Mouse (Mus musculus) left cerebral cortex, adult 18-20 months (tissue): ENCODE data around the gene Supt6. TPM values are rescaled to one million over a fixed set of nuclear protein-coding genes. Genes with fewer than 3 reads are reported as not detected.

Experiments
- DNase-seq, 2 experiments: peaks; one replicate each; pipeline ENCODE4 v3.0.0; 2021 to 2022; ENCODE audit warnings: low spot score in 2 of 2, mixed read lengths in 1 of 2
- microRNA-seq, 2 experiments: library from miRNA; unstranded; fragments of <30 nt; microRNA quantifications; one replicate each; pipeline ENCODE4 v1.2.0; 2021
- total RNA-seq, 2 experiments: library from RNA; stranded (reverse); gene quantifications; 2 replicates each; pipeline ENCODE4 v1.2.3; 2021

The Supt6 gene
- total RNA-seq, 2 experiments from 2014 or later: 93.8 to 96.5 TPM

DNA sequence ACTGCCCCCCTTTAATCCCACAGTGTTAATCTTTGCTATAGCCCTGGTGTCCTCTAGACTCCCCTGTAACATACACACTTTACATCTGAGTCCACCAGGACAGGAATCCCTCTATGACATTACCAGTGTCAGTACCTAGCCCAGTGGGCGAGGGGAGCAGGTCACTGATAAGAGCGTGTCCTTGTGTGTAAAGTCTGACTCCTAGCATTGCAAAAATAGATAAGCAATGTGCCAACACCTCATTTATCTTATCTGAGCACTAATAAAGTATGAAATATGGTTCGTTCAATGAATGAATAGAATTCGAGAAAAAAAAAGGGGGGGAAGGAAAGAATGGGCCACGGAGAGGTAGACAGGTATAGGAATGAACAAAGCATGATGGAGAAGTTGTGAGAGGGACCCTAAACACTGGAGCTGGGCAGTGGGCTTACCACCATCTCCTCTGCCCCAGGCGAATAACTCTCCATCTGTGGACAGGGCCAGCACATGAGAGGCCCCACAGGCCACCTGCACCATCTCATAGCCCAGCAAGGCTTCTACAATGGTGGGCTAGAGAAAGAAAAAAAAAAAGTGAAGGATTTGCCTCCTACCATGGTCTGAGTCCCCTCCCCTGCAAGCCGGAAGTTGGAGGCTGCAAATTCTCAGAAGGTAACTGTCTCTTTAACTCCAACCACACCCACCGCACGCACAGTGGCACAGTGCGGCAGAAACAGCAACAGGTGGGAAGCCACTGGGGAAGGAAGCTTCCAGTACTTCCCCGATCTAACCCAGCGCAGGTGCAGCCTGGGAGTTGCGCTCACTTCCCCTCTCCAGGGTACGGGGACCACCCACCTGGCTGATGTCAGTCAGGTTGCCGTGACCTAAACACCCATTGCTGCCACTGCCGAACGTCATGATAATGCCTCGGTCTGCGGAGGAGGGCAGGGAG is 77.0 kb downstream of the Supt6 start:
- no peak for DNase-seq

DNA sequence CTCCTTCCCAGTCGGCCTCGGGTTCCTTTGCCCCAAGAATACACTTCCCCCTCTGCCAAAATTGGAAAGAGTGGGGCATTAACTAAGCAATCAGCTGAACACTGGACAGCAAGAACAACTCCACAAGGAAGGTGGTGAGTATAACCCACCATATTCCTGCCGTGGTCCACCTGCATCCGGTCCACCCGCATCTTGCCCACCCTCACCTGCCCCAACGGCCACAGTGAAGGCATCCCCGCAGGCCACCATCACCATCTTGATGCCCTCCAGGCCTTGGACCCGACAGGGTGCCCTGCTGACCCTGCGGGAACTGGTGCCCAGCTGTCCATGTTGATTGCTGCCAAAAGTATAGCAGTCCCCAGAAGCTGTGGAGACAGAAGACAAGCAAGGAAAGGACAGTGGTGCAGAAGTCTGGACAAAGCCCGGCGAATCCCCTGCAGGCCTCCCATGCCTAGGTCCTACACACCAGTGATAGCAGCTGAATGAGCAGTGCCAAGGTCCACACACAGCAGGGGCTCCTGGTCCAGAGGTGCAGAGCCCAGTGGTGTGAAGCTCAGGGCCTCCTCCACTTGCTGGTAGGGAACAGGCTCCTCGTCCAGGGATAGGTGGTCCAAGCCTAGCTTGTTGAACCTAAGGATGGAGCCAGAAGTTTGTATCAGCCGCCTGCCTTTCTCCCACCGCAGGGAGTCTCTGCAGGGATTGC is 78.4 kb downstream of the Supt6 start:
- no peak for DNase-seq

DNA sequence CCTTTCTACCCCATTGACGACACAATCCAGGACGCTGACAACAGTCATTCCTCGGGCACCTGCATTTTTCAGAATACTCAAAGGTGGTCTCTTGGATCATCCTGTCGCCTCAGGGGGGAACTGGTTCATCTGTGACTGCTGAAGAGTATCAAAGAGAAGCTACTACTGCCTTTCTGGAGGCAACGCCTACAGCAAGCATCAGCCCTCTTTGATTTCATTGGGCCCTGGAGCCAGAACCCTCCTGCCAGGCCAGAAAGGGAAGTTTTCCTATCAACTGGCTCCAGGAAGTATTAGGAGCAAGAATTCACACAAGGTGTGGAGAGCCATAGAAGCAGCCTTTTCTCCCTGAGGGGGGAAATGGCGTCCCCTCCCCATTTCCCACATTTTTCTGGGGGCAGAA is 79.1 kb downstream of the Supt6 start:
- DNase-seq: no peak

DNA sequence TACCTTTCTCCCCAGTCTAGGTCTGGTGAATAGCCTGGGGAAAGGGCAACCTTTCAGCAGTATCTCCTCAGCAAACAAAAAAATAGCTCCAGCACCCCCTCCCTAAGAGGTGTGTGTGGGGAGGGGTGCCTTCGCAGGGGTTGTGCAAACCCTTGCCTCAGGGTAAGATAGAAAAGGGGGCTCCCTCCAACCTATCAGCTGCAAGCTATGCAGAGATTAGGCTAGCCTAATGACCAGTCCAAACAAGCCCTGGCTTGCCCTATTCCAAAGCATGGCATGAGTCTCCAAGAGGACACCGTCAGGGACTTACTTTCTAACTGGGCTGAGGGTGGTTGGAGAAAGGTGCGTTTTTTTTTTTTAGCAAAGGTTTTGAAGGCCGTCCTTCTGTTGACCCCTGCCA is 79.6 kb downstream of the Supt6 start:
- DNase-seq: no peak

DNA sequence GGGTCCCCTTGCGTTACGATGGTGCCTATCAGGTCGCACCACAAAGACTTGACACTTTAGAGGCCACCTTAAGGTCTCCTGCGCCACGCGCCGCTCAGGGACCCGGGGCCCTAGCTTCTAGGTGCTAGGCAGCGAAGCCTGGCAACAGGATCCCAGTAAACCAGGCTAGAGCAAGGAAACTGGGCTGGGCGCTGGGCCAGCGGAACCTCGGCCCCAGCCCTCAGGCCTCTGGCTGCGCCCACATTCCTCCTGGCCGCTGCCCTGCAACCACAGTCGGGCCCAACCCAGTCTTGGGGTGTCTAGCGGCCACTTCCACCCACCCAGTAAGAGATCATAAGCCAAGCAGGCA is 80.1 kb downstream of the Supt6 start:
- no peak for DNase-seq

DNA sequence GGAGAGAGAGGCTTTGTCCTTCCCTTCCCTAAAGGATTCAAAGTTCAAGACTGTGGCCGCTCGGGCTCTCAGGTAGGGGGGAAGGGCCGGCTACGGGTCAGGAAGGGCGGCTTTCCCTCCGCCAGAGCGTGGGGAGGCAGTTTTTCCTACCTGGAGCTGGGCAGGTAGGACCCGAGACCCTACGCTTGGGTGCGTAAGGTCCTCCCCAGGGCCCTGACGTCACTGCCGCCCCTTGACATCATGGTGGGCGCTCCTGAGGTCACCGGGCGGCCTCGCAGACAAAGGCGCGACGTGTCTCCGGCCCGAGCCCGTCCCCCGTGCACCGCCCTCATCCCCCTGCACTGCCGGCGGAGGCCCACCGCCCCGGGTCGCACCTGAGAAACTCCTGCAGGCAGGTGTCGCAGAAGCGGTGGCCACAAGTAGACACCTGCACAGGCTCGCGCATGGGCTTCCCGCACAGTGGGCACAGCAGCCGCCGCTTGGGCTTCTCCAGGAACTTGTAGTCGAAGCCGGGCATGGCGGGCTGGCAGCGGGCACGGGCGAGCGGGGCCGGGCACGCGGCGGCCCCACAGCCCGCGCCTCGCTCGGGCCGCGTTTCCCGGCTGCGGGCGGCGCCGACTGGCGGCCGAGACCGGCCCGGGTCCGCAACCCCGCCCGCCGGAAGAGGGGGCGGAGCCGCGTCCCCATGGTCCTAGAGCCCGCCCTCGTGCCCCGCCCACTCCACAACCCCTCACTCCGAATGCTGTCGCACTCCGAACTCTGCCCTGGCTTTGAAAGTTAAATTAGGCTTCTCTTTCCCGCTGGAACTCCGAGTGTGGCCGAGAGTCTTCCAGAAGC is 80.6 kb downstream of the Supt6 start, which contains the start of gene Traf4:
Traf4 (minus strand) TSS at position 666 of the 837 bp plus-strand sequence.
- DNase-seq: peak; percentile 56 to 73

DNA sequence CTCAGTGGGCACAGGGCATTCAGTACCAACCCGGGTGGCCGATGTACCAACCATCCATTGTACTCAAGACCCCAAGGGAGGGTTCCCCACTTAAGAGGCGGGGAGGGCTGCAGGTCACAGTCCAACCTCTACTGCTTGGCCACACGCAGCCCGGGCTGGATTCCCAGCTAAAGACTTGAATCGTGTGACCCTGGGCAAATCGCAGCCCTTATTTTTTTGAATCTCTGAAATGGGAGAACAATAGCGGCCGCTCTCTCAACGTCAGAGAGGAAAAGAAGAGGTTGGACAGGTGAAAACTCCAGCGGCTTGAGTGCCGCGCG is 81.2 kb downstream of the Supt6 start:
- no peak for DNase-seq

DNA sequence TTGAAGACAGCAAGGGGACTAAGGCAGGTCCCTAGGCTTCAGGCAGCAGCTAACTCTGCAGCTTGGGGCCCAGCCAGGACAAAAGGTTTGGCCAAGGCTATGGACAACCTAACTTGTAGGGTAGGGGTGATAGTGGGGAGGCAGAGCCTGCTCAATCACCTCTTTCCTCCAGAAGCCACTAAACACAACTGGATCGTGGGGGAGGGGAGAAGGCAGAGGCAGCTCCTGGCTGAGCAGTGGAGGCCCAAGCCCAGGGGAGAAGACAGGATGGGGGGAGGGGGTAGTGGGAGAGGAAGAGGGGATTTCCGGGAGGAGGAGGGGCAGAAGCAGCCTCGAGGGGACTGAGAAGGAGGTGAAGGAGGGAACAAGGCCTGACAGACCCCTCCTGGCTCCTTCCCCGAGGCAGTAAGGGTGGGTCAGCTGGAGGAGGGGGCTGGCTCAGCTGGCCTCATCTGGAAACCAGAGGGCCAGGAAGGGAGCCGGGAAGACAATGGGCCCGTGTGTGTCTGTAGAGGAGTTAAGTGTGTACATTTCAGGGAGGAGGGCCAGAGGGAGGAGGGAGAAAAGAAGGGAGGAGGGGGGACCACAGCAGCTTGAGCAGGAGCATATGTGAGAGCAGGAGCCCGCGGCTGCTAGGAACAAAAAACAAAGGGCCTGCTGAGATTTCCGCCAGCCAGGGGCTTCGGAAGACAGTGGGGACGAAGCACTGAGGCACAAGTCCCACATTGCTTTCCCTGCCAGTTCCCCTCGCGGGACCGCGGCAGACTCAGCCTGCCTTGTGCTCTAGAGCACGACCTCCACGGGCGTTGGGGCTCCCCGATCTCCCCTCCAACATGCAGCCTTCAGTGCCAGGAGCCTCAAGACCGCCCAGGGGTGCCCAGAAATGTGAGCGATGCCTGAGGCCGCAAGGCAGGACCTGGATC is 81.8 kb downstream of the Supt6 start:
- no peak for DNase-seq

DNA sequence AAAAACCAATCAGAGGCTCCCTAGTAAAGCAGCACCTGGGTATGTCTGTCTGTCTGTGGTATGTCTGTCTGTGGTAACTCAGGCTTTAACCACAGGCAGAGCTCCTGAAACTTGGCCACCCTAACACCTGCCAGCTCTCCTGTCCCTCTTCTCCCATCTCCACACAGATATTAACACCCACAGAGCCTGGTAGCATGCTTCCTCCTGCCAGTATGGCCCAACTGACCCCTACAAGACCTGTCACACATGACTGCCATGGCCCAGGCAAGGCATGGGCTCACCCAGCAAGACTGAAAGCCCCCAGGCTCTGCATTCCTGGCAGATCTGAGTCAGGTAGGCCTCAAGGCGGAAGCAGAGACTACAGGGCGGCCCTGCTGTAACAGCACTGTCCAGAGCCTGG is 82.7 kb downstream of the Supt6 start:
- DNase-seq: no peak

DNA sequence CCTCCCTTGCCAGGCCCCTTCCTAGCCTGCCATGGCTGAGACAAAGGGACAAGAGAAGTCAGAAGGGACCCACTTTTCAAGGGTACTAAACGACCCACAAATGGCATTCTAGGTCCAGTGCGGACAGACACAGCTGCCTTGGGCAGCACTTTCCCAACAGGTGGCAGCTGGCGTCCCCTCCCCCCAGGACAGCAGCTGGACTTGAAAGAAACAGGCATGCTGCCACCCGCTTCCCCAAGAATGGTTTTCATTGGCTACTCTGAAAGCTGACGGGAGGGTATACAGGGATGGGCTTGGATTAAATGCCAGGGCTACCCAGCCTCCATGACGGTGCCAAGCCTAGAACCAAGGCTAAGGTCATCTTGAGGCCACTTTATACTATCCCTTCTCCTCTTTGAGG is 83.3 kb downstream of the Supt6 start:
- DNase-seq: no peak

DNA sequence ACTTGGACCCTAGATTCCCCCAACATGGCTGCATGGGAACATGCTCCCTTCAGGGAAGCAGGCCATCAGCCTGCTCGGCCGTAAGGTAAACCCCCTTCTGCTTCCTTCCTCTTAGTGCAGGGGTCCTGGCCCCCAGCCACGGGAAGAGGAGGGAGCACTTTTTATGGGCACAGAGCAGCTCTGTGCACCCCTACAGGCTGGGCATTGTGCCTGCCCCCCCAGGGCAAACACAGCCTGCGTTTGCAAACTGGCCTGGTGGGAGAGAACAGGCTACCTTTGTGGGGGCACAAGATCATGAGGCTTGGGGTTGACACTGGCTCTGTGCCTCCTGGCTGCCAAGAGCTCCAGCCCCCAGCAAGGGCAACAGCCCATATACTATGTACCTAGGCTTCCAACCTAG is 83.8 kb downstream of the Supt6 start:
- no peak for DNase-seq

DNA sequence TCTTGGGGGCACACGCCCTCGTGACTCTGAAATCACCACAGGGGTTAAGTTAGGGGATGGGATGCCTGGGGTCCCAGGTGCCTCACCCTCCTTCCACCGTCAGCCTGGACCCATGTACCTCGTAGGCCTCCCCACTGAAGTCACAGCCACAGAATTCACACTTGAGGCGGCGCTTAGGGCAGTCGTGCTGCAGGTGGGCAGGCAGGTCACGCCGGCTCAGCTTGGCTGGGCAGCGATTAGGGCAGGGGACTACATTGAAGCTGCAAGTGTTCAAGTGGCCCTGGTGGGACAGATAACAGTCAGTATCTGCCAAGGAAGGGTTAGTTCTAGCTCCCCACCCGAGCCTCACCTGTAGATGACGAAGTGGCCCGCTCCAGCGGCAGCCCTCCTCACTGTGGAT is 84.6 kb downstream of the Supt6 start:
- no peak for DNase-seq

DNA sequence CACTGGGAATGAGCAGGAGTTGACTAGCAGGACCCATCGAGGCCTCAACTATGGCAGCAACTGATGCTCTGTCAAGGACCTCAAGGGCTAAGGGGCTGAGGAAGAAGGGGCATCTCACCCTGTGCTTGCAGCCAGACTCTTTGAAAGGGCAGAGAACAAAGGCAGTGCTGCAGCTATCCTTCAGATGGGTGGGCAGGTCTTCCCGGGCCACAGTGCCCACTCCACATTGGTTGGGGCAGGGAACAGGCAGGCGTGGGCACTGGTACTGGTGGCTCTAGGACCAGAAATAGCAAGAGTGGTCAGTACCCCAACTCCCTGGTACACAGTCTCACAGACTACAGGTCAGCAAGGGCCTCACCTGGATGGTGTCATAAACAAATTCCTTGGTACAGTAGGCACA is 85.1 kb downstream of the Supt6 start:
- DNase-seq: no peak

DNA sequence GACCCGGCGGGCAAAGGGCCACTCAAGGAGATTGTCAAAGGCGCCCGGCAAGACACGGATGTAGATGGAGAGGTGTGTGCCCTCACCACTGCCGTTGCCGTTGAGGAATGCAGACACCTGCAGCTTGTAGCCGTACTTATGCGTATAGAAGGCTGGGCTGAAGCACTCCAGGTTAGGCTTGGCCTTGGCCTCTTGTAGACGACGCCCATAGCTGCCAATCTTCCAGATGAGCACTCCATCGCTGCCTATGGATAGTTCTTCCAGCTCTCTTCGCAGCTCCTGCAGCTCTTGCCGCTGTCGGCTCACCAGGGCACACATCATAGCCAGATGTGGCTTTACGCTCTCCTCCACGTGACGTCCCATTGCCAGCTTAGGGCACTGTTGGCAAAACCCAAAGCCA is 85.6 kb downstream of the Supt6 start:
- DNase-seq: no peak

DNA sequence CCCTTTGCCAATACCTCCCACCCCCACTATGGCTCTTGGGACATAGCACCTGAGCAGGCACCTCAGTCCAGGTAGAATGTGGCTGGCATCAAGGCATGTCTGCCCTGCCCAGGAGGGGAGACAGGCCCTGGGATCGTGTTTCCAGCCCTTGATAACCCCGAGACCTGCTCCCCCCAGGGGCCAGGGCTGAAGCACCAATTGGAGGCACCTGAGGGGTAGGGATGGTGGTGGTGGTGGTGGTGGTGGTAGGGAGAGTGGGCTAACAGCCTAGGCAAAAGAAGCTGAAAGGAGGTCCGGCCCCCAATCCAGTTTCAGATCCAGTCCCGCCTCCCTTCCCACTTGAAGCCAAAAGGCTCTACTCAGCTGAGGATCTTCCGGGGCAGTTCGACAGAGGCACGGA is 86.2 kb downstream of the Supt6 start:
- no peak for DNase-seq

DNA sequence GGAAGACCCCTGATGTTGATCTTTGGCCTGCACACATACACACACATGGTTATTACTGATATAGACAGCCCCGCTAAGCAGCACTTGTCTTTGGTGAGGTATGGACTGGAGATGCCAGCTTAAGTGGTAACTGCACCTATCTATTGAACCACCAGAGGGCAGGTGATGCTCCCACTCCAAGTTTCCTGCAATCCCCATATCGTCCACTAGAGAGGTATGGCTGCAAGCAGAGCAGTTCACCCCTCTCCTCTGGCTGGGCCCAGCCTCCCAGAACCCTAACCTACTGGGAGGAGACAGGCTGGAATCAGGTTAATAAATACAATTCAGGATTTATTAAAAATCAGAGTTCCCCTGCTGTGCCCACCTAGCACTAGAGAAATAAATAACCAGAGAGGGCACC is 86.7 kb downstream of the Supt6 start:
- DNase-seq: peak; percentile 78

Small RNAs within 50 kb of the gene (microRNA-seq; reads per million reads assigned to microRNA genes)
- 0.99 to 1.3 reads per million in 2 experiments for gene Mir7653

Other genes with a start within 250 kb of the Supt6 start
- gene Dhrs13, start 213.7 kb downstream of the Supt6 start, total RNA-seq: 1 to 10 TPM; 5.1 to 6.9 TPM
- gene Flot2, start 208.1 kb downstream of the Supt6 start, total RNA-seq: 10 to 100 TPM; 93.0 to 93.2 TPM
- 10 to 100 TPM; 18.4 to 19.0 TPM for gene Eral1, start 165.6 kb downstream of the Supt6 start, total RNA-seq
- gene Fam222b, start 151.3 kb downstream of the Supt6 start, total RNA-seq: 10 to 100 TPM; 29.5 to 30.0 TPM
- 1 to 10 TPM; 9.7 TPM for gene Traf4, start 80.4 kb downstream of the Supt6 start, total RNA-seq
- 1 to 10 TPM; 3.2 to 3.5 TPM for gene Nek8, start 69.3 kb downstream of the Supt6 start, total RNA-seq
- 10 to 100 TPM; 25.3 to 33.8 TPM for gene Tlcd1, start 69.3 kb downstream of the Supt6 start, total RNA-seq
- 100 to 1,000 TPM; 729 to 741 TPM for gene Rpl23a, start 62.4 kb downstream of the Supt6 start, total RNA-seq
- gene Rab34, start 57.6 kb downstream of the Supt6 start, total RNA-seq: 10 to 100 TPM; 15.2 to 18.0 TPM
- 1 to 10 TPM; 5.7 to 6.3 TPM for gene Proca1, start 52.6 kb downstream of the Supt6 start, total RNA-seq
- gene Sdf2, start 241 bp downstream of the Supt6 start, total RNA-seq: 10 to 100 TPM; 65.2 to 68.1 TPM
- gene 2610507B11Rik, start 15.8 kb upstream of the Supt6 start, total RNA-seq: 100 to 1,000 TPM; 165 to 170 TPM
- 10 to 100 TPM; 18.3 to 20.0 TPM for gene BC030499, start 44.9 kb upstream of the Supt6 start, total RNA-seq
- gene Spag5, start 55.5 kb upstream of the Supt6 start, total RNA-seq: 10 to 100 TPM in 1 of 2 experiments, 1 to 10 TPM in 1; 9.8 to 11.3 TPM
- 100 to 1,000 TPM; 733 to 876 TPM for gene Aldoc, start 77.0 kb upstream of the Supt6 start, total RNA-seq
- gene Pigs, start 82.4 kb upstream of the Supt6 start, total RNA-seq: 10 to 100 TPM; 58.4 to 61.2 TPM
- 10 to 100 TPM; 32.5 to 35.5 TPM for gene Unc119, start 97.5 kb upstream of the Supt6 start, total RNA-seq
- gene Foxn1, start 140.6 kb upstream of the Supt6 start, total RNA-seq: not detected
- gene Slc13a2, start 176.2 kb upstream of the Supt6 start, total RNA-seq: not detected
- gene Slc46a1, start 219.7 kb upstream of the Supt6 start, total RNA-seq: 10 to 100 TPM; 10.5 to 13.8 TPM